Mouse (Mus musculus) embryonic stem cell, embryonic (primary cell): ENCODE measurements around the gene Tab1.

ENCODE experiments used
- CTCF ChIA-PET, 4 experiments: fragments of 300-600 bp in 2 of 4; fragments of 350-600 bp in 2 of 4; sonication (Branson Sonifier 250); formaldehyde crosslinking; loops; one replicate each; lab custom pipeline; 2022; ENCODE audit warnings: inconsistent platforms in 2 of 4; lab: Charles Lee
- POLR2A ChIA-PET, 4 experiments: fragments of 300-600 bp in 2 of 4; fragments of 350-600 bp in 2 of 4; sonication (Branson Sonifier 250); formaldehyde crosslinking; loops; one replicate each; lab custom pipeline; 2022; ENCODE audit warnings: antibody characterized with exemption in 4 of 4, inconsistent platforms in 1 of 4; lab: Charles Lee

Gene Tab1

DNA sequence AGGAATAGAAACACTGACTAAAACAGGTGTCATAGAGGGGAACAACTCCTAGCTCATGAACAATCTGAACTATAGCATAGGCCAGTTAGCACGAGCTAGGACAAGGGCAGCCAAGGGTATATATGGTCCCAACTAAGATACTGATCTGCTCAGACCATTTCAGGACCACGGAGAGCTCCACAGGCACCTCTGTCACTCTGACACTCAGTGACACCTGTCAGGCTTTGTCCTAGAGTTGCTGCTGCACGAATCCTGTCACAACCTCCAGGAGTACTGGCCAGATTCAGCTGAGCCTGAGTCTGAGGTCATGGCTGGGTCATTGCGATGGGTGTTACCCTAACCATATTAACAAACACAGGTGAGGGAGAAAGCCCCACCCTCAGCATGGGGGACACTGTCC, 70.5 kb downstream of the Tab1 start:
- CTCF ChIA-PET = interaction anchor here in 2 of 4 experiments (1.1 to 1.9 kb wide), 5 partner anchors 13 to 97 kb away, joined by 3 to 14 read pairs (median 4); no protein-coding TSS in a partner anchor

DNA sequence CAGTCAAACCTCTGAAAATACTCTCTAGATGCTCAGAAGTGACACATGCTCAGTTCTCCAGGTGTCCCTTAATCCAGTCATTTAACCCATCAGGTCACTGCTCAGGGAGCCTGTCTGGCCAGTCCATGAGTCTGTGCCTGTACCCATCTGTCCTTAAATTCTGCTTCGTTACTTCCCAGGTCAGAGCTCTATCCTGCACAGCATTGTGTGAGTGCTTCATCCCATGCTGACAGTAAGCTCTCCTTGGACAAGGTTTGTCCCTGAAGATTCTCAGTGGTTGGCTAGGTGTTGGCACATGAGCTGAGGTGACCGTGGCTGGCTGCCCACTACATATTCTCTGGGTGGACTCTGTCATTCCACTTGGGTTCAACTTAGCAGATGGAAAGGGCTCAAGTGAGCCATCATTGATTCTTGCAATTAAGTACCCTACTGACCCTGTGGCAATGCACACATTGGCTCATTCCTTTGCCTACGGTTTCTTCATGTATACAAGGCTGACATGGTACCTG, 73.2 kb downstream of the Tab1 start:
- ChIA-PET CTCF (interaction anchor here in 2 of 4 experiments (0.5 to 1.3 kb wide), 3 partner anchors 11 to 279 kb away, joined by 3 read pairs; no protein-coding TSS in a partner anchor), POLR2A (interaction anchor here in 2 of 4 experiments (0.8 to 4.2 kb wide), 9 partner anchors 13 to 100 kb away, joined by 3 to 20 read pairs (median 3); partner anchors contain the start of genes Atf4 (in 1 of the 2), Mgat3 (in 1 of the 2) and Mief1 (in 1 of the 2))

More for the DNA sequence above, 70.5 kb downstream of the Tab1 start:
- POLR2A ChIA-PET = interaction anchor here (0.6 to 4.2 kb wide), 22 partner anchors 8 to 257 kb away, joined by 3 to 20 read pairs (median 4); partner anchors contain the start of genes Mief1 (in 2 of the 4), Atf4 (in 1 of the 4) and Rps19bp1 (in 1 of the 4)

GRCm38 (mm10) chr15:80208446-80208845, 75.5 kb downstream of the Tab1 start:
- POLR2A ChIA-PET = interaction anchor here in 3 of 4 experiments (0.6 to 3.3 kb wide), 13 partner anchors 10 to 343 kb away, joined by 3 to 10 read pairs (median 4); partner anchors contain the start of genes Atf4 (in 1 of the 3), Mief1 (in 1 of the 3) and Rps19bp1 (in 1 of the 3)
- CTCF ChIA-PET = interaction anchor here in 2 of 4 experiments (0.7 to 1.0 kb wide), 4 partner anchors 8 to 190 kb away, joined by 3 to 4 read pairs (median 4); no protein-coding TSS in a partner anchor
